Mouse (Mus musculus): ENCODE results near the gene Spata21. TPM values are rescaled to one million over a fixed set of nuclear protein-coding genes. Genes with fewer than 3 reads are reported as not detected.
"Not testable (repeated sequence)": the region's sequence is repeated elsewhere in the genome, so short reads cannot be mapped to it uniquely, and the experiment has no call there.

The Spata21 gene
- polyA plus RNA-seq, 1 experiment: not detected

GRCm38 (mm10) chr4:141132191-141132590, 44.1 kb downstream of the Spata21 start:
- no peak overlapping the region for H3ac ChIP-seq (ENCODE audit: control insufficient read depth, insufficient read length, low read depth)
- H3K36me3 ChIP-seq (ENCODE audit: control insufficient read depth, insufficient read depth): peaks cover 24% of the 10 kb centered on the region
- H3K79me2 ChIP-seq (ENCODE audit: control insufficient read depth, insufficient read depth): peaks cover 100% of the 10 kb centered on the region
- H3K27me3 ChIP-seq (ENCODE audit: control insufficient read depth, insufficient read depth, insufficient read length): no peaks in the 10 kb centered on the region
- H3K79me3 ChIP-seq (ENCODE audit: low read depth): peaks cover 92% of the 10 kb centered on the region
- no peak overlapping the region for H3K4me3 ChIP-seq (ENCODE audit: insufficient read depth, poor library complexity, severe bottlenecking)
- TF ChIP-seq USF1 (IDR thresholded peaks at IDR 0.05; ENCODE audit: low read depth) (no peak), FOSL1 (IDR thresholded peaks at IDR 0.05; ENCODE audit: insufficient read depth, low read length, poor library complexity, severe bottlenecking) (no peak), CEBPB (IDR thresholded peaks at IDR 0.05; ENCODE audit: low read depth) (no peak), MYOD1 (IDR thresholded peaks at IDR 0.05; ENCODE audit: control insufficient read depth, insufficient read length, low read depth) (no peak), MAX (IDR thresholded peaks at IDR 0.05) (no peak), MYOG (IDR thresholded peaks at IDR 0.05; ENCODE audit: control insufficient read depth, extremely low read depth, insufficient read length) (no peak), CTCF (IDR thresholded peaks at IDR 0.05; ENCODE audit: control insufficient read depth, insufficient read depth, insufficient read length) (no peak)

GRCm38 (mm10) chr4:141133227-141133626, 45.1 kb downstream of the Spata21 start:
- H3K36me3 ChIP-seq (ENCODE audit: control insufficient read depth, insufficient read depth): peaks cover 23% of the 10 kb centered on the region
- H3K4me3 ChIP-seq (ENCODE audit: insufficient read depth, poor library complexity, severe bottlenecking): no peak overlapping the region
- TF ChIP-seq MYOG (IDR thresholded peaks at IDR 0.05; ENCODE audit: control insufficient read depth, extremely low read depth, insufficient read length) (no peak), CEBPB (IDR thresholded peaks at IDR 0.05; ENCODE audit: low read depth) (no peak), MYOD1 (IDR thresholded peaks at IDR 0.05; ENCODE audit: control insufficient read depth, insufficient read length, low read depth) (no peak), FOSL1 (IDR thresholded peaks at IDR 0.05; ENCODE audit: insufficient read depth, low read length, poor library complexity, severe bottlenecking) (no peak), USF1 (IDR thresholded peaks at IDR 0.05; ENCODE audit: low read depth) (no peak)
- peaks cover 92% of the 10 kb centered on the region for H3K79me3 ChIP-seq (ENCODE audit: low read depth)
- H3K27me3 ChIP-seq (ENCODE audit: control insufficient read depth, insufficient read depth, insufficient read length): no peaks in the 10 kb centered on the region
- no peak overlapping the region for H3ac ChIP-seq (ENCODE audit: control insufficient read depth, insufficient read length, low read depth)
- peaks cover 100% of the 10 kb centered on the region for H3K79me2 ChIP-seq (ENCODE audit: control insufficient read depth, insufficient read depth)

DNA sequence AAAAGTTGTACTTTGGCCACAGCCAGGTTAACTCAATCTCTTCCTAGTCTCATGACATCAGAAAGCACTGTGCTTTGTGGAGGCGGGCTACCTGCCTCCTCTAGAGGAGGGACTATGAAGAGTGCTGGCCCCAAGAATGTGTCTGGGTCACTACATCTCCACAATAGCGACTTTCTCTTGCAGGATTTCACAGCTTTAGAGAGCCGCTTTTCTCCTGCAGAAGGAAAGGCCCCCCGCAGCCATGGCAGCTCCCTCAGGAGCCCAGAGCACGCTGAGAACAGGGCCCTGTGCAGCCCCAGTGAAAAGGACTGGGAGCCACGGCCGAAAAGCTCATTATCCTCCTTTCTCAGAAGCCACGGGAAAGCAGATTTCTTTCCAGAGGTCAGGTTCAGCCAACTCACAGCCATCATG, 45.9 kb downstream of the Spata21 start:
- TF ChIP-seq MYOD1 (IDR thresholded peaks at IDR 0.05; ENCODE audit: control insufficient read depth, insufficient read length, low read depth) (no peak), CTCF (IDR thresholded peaks at IDR 0.05; ENCODE audit: control insufficient read depth, insufficient read depth, insufficient read length) (no peak), MYOG (IDR thresholded peaks at IDR 0.05; ENCODE audit: control insufficient read depth, extremely low read depth, insufficient read length) (no peak), FOSL1 (IDR thresholded peaks at IDR 0.05; ENCODE audit: insufficient read depth, low read length, poor library complexity, severe bottlenecking) (no peak), CEBPB (IDR thresholded peaks at IDR 0.05; ENCODE audit: low read depth) (no peak), USF1 (IDR thresholded peaks at IDR 0.05; ENCODE audit: low read depth) (no peak)
- no peak overlapping the region for H3K4me3 ChIP-seq (ENCODE audit: insufficient read depth, poor library complexity, severe bottlenecking)
- peaks cover 94% of the 10 kb centered on the region for H3K79me3 ChIP-seq (ENCODE audit: low read depth)
- H3K27me3 ChIP-seq (ENCODE audit: control insufficient read depth, insufficient read depth, insufficient read length): no peaks in the 10 kb centered on the region
- H3K36me3 ChIP-seq (ENCODE audit: control insufficient read depth, insufficient read depth): peaks cover 23% of the 10 kb centered on the region
- H3ac ChIP-seq (ENCODE audit: control insufficient read depth, insufficient read length, low read depth): no peak overlapping the region
- H3K79me2 ChIP-seq (ENCODE audit: control insufficient read depth, insufficient read depth): peaks cover 100% of the 10 kb centered on the region

DNA sequence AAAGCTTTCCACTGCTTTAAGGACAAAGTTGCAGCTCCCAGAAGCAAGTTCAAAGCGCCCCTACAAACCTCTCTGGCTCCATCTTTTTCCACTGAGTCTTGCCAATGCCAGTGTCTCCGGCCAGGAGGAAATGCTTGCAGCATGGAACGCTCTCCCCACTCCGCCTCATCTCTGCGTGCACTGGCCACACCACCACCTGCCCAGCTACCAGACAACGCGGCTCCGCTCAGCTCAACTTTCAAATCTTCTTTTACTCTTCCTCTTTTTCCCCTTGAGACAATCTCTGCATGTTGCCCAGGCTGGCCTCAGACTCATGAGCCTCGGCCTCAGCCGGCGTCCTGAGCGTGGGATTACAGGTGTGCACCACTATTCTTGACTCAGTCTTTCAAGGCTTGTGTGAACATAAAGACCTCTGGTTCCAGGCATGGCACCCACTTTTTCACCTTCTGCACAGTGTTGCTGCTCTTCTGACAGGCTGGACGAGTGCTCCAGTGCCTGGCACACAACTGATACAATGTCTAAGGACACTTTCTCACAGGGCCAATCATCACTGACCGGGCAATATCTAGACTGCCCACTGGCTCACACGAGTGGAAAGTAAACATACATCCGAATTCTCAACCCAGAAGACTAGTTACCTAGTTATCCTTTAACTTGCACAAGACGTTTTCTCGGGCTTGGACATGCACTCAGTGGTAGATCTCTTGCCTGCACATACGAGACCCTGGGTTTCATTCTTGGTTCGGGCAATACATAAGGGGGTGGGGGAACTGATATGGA, 46.8 kb downstream of the Spata21 start:
- TF ChIP-seq FOSL1 (IDR thresholded peaks at IDR 0.05; ENCODE audit: insufficient read depth, low read length, poor library complexity, severe bottlenecking) (no peak), CEBPB (IDR thresholded peaks at IDR 0.05; ENCODE audit: low read depth) (no peak), USF1 (IDR thresholded peaks at IDR 0.05; ENCODE audit: low read depth) (no peak), CTCF (IDR thresholded peaks at IDR 0.05; ENCODE audit: control insufficient read depth, insufficient read depth, insufficient read length) (no peak), MAX (IDR thresholded peaks at IDR 0.05) (no peak), MYOG (IDR thresholded peaks at IDR 0.05; ENCODE audit: control insufficient read depth, extremely low read depth, insufficient read length) (no peak), MYOD1 (IDR thresholded peaks at IDR 0.05; ENCODE audit: control insufficient read depth, insufficient read length, low read depth) (no peak)
- H3K4me3 ChIP-seq (ENCODE audit: insufficient read depth, poor library complexity, severe bottlenecking): no peak overlapping the region
- peaks cover 95% of the 10 kb centered on the region for H3K79me2 ChIP-seq (ENCODE audit: control insufficient read depth, insufficient read depth)

GRCm38 (mm10) chr4:141136126-141136525, 48.0 kb downstream of the Spata21 start:
- TF ChIP-seq MAX (IDR thresholded peaks at IDR 0.05): no peak
- TF ChIP-seq MYOG (IDR thresholded peaks at IDR 0.05; ENCODE audit: control insufficient read depth, extremely low read depth, insufficient read length): no peak
- TF ChIP-seq USF1 (IDR thresholded peaks at IDR 0.05; ENCODE audit: low read depth): no peak
- TF ChIP-seq FOSL1 (IDR thresholded peaks at IDR 0.05; ENCODE audit: insufficient read depth, low read length, poor library complexity, severe bottlenecking): no peak
- no peak for TF ChIP-seq CEBPB (IDR thresholded peaks at IDR 0.05; ENCODE audit: low read depth)
- TF ChIP-seq MYOD1 (IDR thresholded peaks at IDR 0.05; ENCODE audit: control insufficient read depth, insufficient read length, low read depth): no peak
- TF ChIP-seq CTCF (IDR thresholded peaks at IDR 0.05; ENCODE audit: control insufficient read depth, insufficient read depth, insufficient read length): no peak
- H3K4me3 ChIP-seq (ENCODE audit: insufficient read depth, poor library complexity, severe bottlenecking): no peak overlapping the region

More for the DNA sequence above, 46.8 kb downstream of the Spata21 start:
- Histone ChIP-seq H3K27me3 (ENCODE audit: control insufficient read depth, insufficient read depth, insufficient read length) (no peaks in the 10 kb centered on the region), H3ac (ENCODE audit: control insufficient read depth, insufficient read length, low read depth) (no peak overlapping the region), H3K79me3 (ENCODE audit: low read depth) (peaks cover 86% of the 10 kb centered on the region), H3K36me3 (ENCODE audit: control insufficient read depth, insufficient read depth) (peaks cover 23% of the 10 kb centered on the region)

GRCm38 (mm10) chr4:141137740-141138139, 49.6 kb downstream of the Spata21 start:
- H3K36me3 ChIP-seq (ENCODE audit: control insufficient read depth, insufficient read depth): peaks cover 11% of the 10 kb centered on the region
- H3K79me2 ChIP-seq (ENCODE audit: control insufficient read depth, insufficient read depth): peaks cover 67% of the 10 kb centered on the region
- not testable (repeated sequence) for H3K27me3 ChIP-seq (ENCODE audit: control insufficient read depth, insufficient read depth, insufficient read length); H3ac ChIP-seq (ENCODE audit: control insufficient read depth, insufficient read length, low read depth); H3K4me3 ChIP-seq (ENCODE audit: insufficient read depth, poor library complexity, severe bottlenecking)
- H3K79me3 ChIP-seq (ENCODE audit: low read depth): peaks cover 60% of the 10 kb centered on the region

More at GRCm38 (mm10) chr4:141136126-141136525, 48.0 kb downstream of the Spata21 start:
- H3K79me2 ChIP-seq (ENCODE audit: control insufficient read depth, insufficient read depth): peaks cover 83% of the 10 kb centered on the region
- no peak overlapping the region for H3ac ChIP-seq (ENCODE audit: control insufficient read depth, insufficient read length, low read depth)
- H3K79me3 ChIP-seq (ENCODE audit: low read depth): peaks cover 76% of the 10 kb centered on the region
- peaks cover 16% of the 10 kb centered on the region for H3K36me3 ChIP-seq (ENCODE audit: control insufficient read depth, insufficient read depth)
- no peaks in the 10 kb centered on the region for H3K27me3 ChIP-seq (ENCODE audit: control insufficient read depth, insufficient read depth, insufficient read length)

Data from C2C12 (cell line).